Mouse (Mus musculus) inflammation-experienced regulatory T-cells, adult 6 months (primary cell): ENCODE measurements around the gene Kcnab2. TPM values are rescaled to one million over a fixed set of nuclear protein-coding genes. Genes with fewer than 3 reads are reported as not detected.

ENCODE experiments used
- ATAC-seq: one replicate; pipeline ENCODE4 v1.8.0; 2017
- polyA plus RNA-seq, 3 experiments: library from polyadenylated mRNA; unstranded; fragments of 100-300 nt; shearing (Covaris generic); gene quantifications; one replicate each; pipeline ENCODE4 v1.2.1; 2017

The Kcnab2 gene
- polyA plus RNA-seq, 3 experiments from 2014 or later: 81.9 to 170 (median 96.5) TPM

- ATAC-seq: no peak
These were observed 26.3 kb downstream of the Kcnab2 start for GRCm38 (mm10) chr4:152451371-152451770.

- peak; percentile 81 for ATAC-seq
These were observed 29.0 kb downstream of the Kcnab2 start for GRCm38 (mm10) chr4:152448666-152449018.

- peak; percentile 29 for ATAC-seq
These were observed 29.7 kb downstream of the Kcnab2 start for GRCm38 (mm10) chr4:152447731-152448665.

- peak; percentile 81 for ATAC-seq
These were observed 31.5 kb downstream of the Kcnab2 start for GRCm38 (mm10) chr4:152446178-152446577.

GRCm38 (mm10) chr4:152441536-152441935, 36.1 kb downstream of the Kcnab2 start:
- ATAC-seq: no peak

GRCm38 (mm10) chr4:152440882-152441281, 36.8 kb downstream of the Kcnab2 start:
- no peak for ATAC-seq

- peak; percentile 53 for ATAC-seq
These were observed 42.4 kb downstream of the Kcnab2 start for GRCm38 (mm10) chr4:152435255-152435654.

- peak; percentile 54 for ATAC-seq
These were observed 42.8 kb downstream of the Kcnab2 start for GRCm38 (mm10) chr4:152434836-152435235.

GRCm38 (mm10) chr4:152432308-152432707, 45.4 kb downstream of the Kcnab2 start:
- ATAC-seq: peak; percentile 36

- ATAC-seq: no peak
These were observed 49.4 kb downstream of the Kcnab2 start for GRCm38 (mm10) chr4:152428259-152428658.

- peak; percentile 43 for ATAC-seq
These were observed 52.7 kb downstream of the Kcnab2 start for GRCm38 (mm10) chr4:152424922-152425321.

- ATAC-seq: no peak
These were observed 53.3 kb downstream of the Kcnab2 start for GRCm38 (mm10) chr4:152424341-152424740.

GRCm38 (mm10) chr4:152423576-152423975, 54.1 kb downstream of the Kcnab2 start:
- ATAC-seq: no peak

GRCm38 (mm10) chr4:152418229-152419060, 59.2 kb downstream of the Kcnab2 start:
- ATAC-seq: no peak

- no peak for ATAC-seq
These were observed 65.1 kb downstream of the Kcnab2 start for GRCm38 (mm10) chr4:152412524-152413080.

- no peak for ATAC-seq
These were observed 66.7 kb downstream of the Kcnab2 start for GRCm38 (mm10) chr4:152410961-152411360.

GRCm38 (mm10) chr4:152406531-152406930, 71.1 kb downstream of the Kcnab2 start:
- no peak for ATAC-seq

GRCm38 (mm10) chr4:152405671-152406201, 71.9 kb downstream of the Kcnab2 start:
- ATAC-seq: no peak

- no peak for ATAC-seq
These were observed 72.5 kb downstream of the Kcnab2 start for GRCm38 (mm10) chr4:152405143-152405542.

GRCm38 (mm10) chr4:152398926-152399325, 78.7 kb downstream of the Kcnab2 start:
- no peak for ATAC-seq

- no peak for ATAC-seq
These were observed 85.0 kb downstream of the Kcnab2 start for GRCm38 (mm10) chr4:152392627-152393026.

GRCm38 (mm10) chr4:152392192-152392591, 85.5 kb downstream of the Kcnab2 start:
- ATAC-seq: no peak

- ATAC-seq: no peak
These were observed 92.0 kb downstream of the Kcnab2 start for GRCm38 (mm10) chr4:152385644-152386043.
